Mouse (Mus musculus) forebrain, embryonic 14.5 days (tissue): ENCODE results near the gene Guk1. TPM values are rescaled to one million over a fixed set of nuclear protein-coding genes. Genes with fewer than 3 reads are reported as not detected.

ENCODE experiments used
- ATAC-seq: fragments of 200-750 bp; cut with Nextera tagmentation; 2 replicates; pipeline ENCODE4 v1.8.0; 2017; ENCODE audit warnings: mild to moderate bottlenecking, moderate library complexity
- DNase-seq: peaks from one replicate; pipeline ENCODE4 v3.0.0-alpha.2; 2015; ENCODE audit warnings: low spot score
- H3K27ac ChIP-seq: fragments of 300-500 bp; sonication (generic); 2 replicates; pipeline ENCODE4 v1.5.1; 2014; ENCODE audit warnings: low read depth, mild to moderate bottlenecking, control low read depth, low read length, moderate library complexity
- H3K27me3 ChIP-seq: fragments of 300-500 bp; sonication (generic); replicated peaks from 2 replicates; pipeline ENCODE4 v1.6.1; 2014; ENCODE audit warnings: low read length, control low read depth, mixed read lengths; ENCODE audit not compliant: control insufficient read depth, insufficient read depth
- H3K36me3 ChIP-seq: fragments of 300-500 bp; sonication (generic); 2 replicates; pipeline ENCODE4 v1.6.1; 2014; ENCODE audit warnings: low read length, control low read depth; ENCODE audit not compliant: control insufficient read depth, insufficient read depth
- H3K4me1 ChIP-seq: fragments of 300-500 bp; sonication (generic); 2 replicates; pipeline ENCODE4 v1.6.1; 2014; ENCODE audit warnings: antibody characterized with exemption, low read length, control low read depth; ENCODE audit not compliant: control insufficient read depth, insufficient read depth
- H3K4me2 ChIP-seq: fragments of 300-500 bp; sonication (generic); 2 replicates; pipeline ENCODE4 v1.6.1; 2014; ENCODE audit warnings: mild to moderate bottlenecking, control low read depth, low read length
- H3K4me3 ChIP-seq: fragments of 300-500 bp; sonication (generic); 2 replicates; pipeline ENCODE4 v1.5.1; 2014; ENCODE audit warnings: low read depth, low read length, control low read depth
- H3K9ac ChIP-seq: fragments of 300-500 bp; sonication (generic); 2 replicates; pipeline ENCODE4 v1.6.1; 2014; ENCODE audit warnings: mild to moderate bottlenecking, low read length, control low read depth, moderate library complexity
- H3K9me3 ChIP-seq: fragments of 300-500 bp; sonication (generic); replicated peaks from 2 replicates; pipeline ENCODE4 v1.6.1; 2016; ENCODE audit warnings: low read length, control low read depth, mixed read lengths; ENCODE audit not compliant: control insufficient read depth
- WGBS: fragments of 180-500 bp; shearing (Covaris S2); extraction: QIAGEN DNeasy Blood & Tissue Kit; methylation state at CpG from one replicate; pipeline ENCODE4 v1.1.7; 2014; 5-methylcytosine and 5-hydroxymethylcytosine counted together
- polyA plus RNA-seq: library from polyadenylated mRNA; unstranded; fragments of >200 nt; fragmentation: Nextera tagmentation; extraction: Ambion mirVana; gene quantifications from 2 replicates; pipeline ENCODE4 v1.2.1, GENCODE M21; 2014

Gene Guk1
- polyA plus RNA-seq, 1 experiment from 2014 or later: 199 TPM

GRCm38 (mm10) chr11:59162443-59163254 is 29.4 kb downstream of the Guk1 start:
- no peaks in the 10 kb centered on the region for H3K9me3 ChIP-seq
- H3K4me2 ChIP-seq: peak overlapping the region; percentile 66
- WGBS: 61% methylated on average over 9 of the region's 9 CpGs
- ATAC-seq: no peak
- H3K4me3 ChIP-seq: peak overlapping the region; percentile 65
- H3K9ac ChIP-seq: peak overlapping the region; percentile 85
- H3K27me3 ChIP-seq: no peaks in the 10 kb centered on the region
- peaks cover 8% of the 10 kb centered on the region for H3K4me1 ChIP-seq
- H3K36me3 ChIP-seq: peaks cover under 1% of the 10 kb centered on the region
- DNase-seq: no peak
- peak overlapping the region; percentile 99 for H3K27ac ChIP-seq

DNA sequence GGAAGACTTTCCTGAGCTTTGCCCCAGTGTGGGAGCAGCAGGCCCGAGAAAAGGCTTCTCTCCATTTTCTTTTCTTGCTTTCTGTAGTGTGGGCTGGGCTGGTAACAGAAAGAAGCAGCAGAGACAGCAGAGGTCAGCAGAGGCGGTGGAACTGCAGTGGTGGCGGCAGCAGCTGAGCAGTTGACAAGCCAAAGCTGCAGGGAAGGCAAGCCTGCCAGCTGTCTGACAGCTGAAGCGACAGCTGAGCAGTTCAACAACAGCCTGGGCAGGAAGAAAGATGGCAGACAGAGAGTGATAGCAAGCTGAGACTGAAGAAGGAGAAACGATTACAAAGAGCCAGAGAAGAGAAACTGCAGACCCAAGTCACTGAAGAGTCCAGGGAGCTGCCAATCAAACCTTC is 30.6 kb downstream of the Guk1 start:
- H3K4me2 ChIP-seq: no peak overlapping the region
- no peaks in the 10 kb centered on the region for H3K27me3 ChIP-seq
- H3K9me3 ChIP-seq: no peaks in the 10 kb centered on the region
- H3K27ac ChIP-seq: no peak overlapping the region
- H3K36me3 ChIP-seq: peaks cover 3% of the 10 kb centered on the region
- no peak for ATAC-seq
- no peak for DNase-seq
- 83% methylated on average over 5 of the region's 5 CpGs for WGBS
- no peak overlapping the region for H3K4me3 ChIP-seq
- no peak overlapping the region for H3K9ac ChIP-seq
- H3K4me1 ChIP-seq: peaks cover 8% of the 10 kb centered on the region

- H3K4me3 ChIP-seq: no peak overlapping the region
- ATAC-seq: no peak
- DNase-seq: no peak
- no peak overlapping the region for H3K27ac ChIP-seq
- no peak overlapping the region for H3K9ac ChIP-seq
- no peak overlapping the region for H3K4me2 ChIP-seq
- no peaks in the 10 kb centered on the region for H3K9me3 ChIP-seq
- H3K4me1 ChIP-seq: peaks cover 8% of the 10 kb centered on the region
- H3K36me3 ChIP-seq: peaks cover 6% of the 10 kb centered on the region
- 90% methylated on average over 4 of the region's 4 CpGs for WGBS
- no peaks in the 10 kb centered on the region for H3K27me3 ChIP-seq
Observed at GRCm38 (mm10) chr11:59159558-59159957, 32.5 kb downstream of the Guk1 start.

DNA sequence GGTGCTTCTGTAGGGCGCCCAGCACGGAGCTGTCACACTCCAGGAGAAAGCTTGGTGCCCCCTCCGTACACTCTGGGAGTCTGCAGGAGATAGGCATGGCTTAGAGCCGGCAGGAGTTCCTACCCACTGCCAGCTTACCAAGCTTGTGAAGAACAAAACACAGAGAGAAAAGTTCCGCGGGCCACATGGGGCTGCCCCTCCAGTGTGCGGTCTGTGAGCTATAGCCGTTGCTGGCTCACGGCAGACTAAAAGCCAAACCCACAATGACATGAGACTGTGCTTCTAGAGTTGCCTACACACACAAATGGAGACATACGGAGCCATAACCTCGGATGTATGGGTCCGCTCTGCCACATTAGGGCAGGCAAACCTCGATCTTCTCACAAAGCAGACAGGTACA is 32.9 kb downstream of the Guk1 start:
- Histone ChIP-seq H3K36me3 (peaks cover 6% of the 10 kb centered on the region), H3K4me2 (no peak overlapping the region), H3K9me3 (no peaks in the 10 kb centered on the region), H3K27ac (no peak overlapping the region), H3K4me1 (peaks cover 7% of the 10 kb centered on the region), H3K27me3 (no peaks in the 10 kb centered on the region), H3K9ac (no peak overlapping the region), H3K4me3 (no peak overlapping the region)
- whole genome bisulfite sequencing: 92% methylated on average over 13 of the region's 13 CpGs
- ATAC-seq (no peak), DNase-seq (no peak)

DNA sequence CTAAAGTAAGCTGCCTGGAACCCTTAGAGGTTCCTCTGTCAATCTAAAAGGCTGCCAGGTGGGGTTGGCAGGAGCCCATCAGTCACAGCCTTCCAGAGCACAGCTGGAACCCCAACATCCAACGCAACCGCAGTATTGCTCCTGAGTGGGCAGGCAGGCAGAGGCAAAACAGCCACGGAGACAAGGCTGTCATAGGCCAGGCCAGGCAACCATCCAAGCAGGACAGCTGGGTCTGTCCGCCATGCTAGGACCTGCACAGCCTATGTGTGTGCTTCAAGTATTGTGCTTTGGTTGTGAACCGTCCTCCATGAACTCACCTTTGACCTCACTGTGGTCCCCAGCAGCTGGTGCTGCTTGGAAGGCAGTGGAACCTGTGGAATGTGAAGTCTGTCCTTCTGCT is 36.1 kb downstream of the Guk1 start:
- Histone ChIP-seq H3K4me1 (no peaks in the 10 kb centered on the region), H3K9ac (no peak overlapping the region), H3K4me3 (no peak overlapping the region), H3K36me3 (peaks cover 6% of the 10 kb centered on the region), H3K4me2 (no peak overlapping the region), H3K27ac (no peak overlapping the region), H3K27me3 (no peaks in the 10 kb centered on the region), H3K9me3 (no peaks in the 10 kb centered on the region)
- DNase-seq: no peak
- ATAC-seq: no peak
- 92% methylated on average over 5 of the region's 5 CpGs for WGBS

DNA sequence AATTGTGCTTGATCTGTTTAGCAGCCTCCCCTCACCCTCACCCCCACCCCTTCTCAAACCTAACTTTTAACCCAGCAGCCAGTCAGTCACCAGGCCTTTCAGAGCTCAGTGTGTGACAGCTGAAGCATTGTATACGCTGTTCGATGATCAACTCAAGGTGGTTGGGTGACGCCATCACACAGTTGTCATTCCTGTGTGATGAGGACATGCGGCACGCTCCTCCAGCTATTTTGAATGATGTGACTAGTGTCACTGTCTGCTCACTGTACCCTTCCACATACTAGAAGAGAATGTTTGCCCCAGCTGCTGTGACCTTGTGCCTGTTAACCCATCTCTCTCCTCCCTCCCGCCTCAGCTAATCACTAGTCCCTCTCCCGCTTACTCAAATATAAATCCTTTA is 37.8 kb downstream of the Guk1 start:
- no peaks in the 10 kb centered on the region for H3K4me1 ChIP-seq
- no peak overlapping the region for H3K4me3 ChIP-seq
- no peak overlapping the region for H3K4me2 ChIP-seq
- WGBS: 88% methylated on average over 7 of the region's 7 CpGs
- H3K27ac ChIP-seq: no peak overlapping the region
- H3K36me3 ChIP-seq: peaks cover 6% of the 10 kb centered on the region; the same call in 1 of the 2 replicates
- H3K9ac ChIP-seq: no peak overlapping the region
- no peaks in the 10 kb centered on the region for H3K9me3 ChIP-seq
- ATAC-seq: no peak
- no peaks in the 10 kb centered on the region for H3K27me3 ChIP-seq
- DNase-seq: no peak

DNA sequence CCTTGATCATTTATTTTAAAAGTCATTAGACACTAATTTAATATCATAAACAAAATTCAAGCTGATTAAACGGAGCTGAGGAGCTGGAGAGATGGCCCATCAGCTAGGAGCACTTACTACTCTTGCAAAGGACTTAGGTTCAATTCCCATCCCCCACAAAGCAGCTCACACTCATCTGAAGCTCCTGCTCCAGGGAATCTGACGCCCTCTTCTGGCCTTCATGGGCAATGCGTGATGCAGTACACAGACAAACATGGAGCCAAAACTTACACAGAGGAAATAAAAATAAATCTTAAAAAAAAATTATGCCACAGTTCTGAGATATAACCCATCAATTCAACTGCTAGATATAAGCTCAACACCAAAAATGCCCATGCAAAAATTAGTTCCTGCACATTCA is 40.3 kb downstream of the Guk1 start:
- H3K4me2 ChIP-seq: no peak overlapping the region
- DNase-seq: no peak
- no peaks in the 10 kb centered on the region for H3K4me1 ChIP-seq
- H3K27ac ChIP-seq: no peak overlapping the region
- peaks cover 3% of the 10 kb centered on the region; the same call in 1 of the 2 replicates for H3K36me3 ChIP-seq
- ATAC-seq: no peak
- H3K4me3 ChIP-seq: no peak overlapping the region
- no peaks in the 10 kb centered on the region for H3K9me3 ChIP-seq
- WGBS: 28% methylated on average over 3 of the region's 3 CpGs
- no peak overlapping the region for H3K9ac ChIP-seq
- no peaks in the 10 kb centered on the region for H3K27me3 ChIP-seq

- no peaks in the 10 kb centered on the region for H3K27me3 ChIP-seq
- no peak overlapping the region for H3K27ac ChIP-seq
- no peaks in the 10 kb centered on the region for H3K9me3 ChIP-seq
- ATAC-seq (no peak), DNase-seq (no peak)
- H3K36me3 ChIP-seq: no peaks in the 10 kb centered on the region
- H3K4me2 ChIP-seq: no peak overlapping the region
- 71% methylated on average over 3 of the region's 3 CpGs for WGBS
- H3K4me1 ChIP-seq: no peaks in the 10 kb centered on the region
- H3K9ac ChIP-seq: no peak overlapping the region
- no peak overlapping the region for H3K4me3 ChIP-seq
Observed at GRCm38 (mm10) chr11:59149302-59149701, 42.7 kb downstream of the Guk1 start.

DNA sequence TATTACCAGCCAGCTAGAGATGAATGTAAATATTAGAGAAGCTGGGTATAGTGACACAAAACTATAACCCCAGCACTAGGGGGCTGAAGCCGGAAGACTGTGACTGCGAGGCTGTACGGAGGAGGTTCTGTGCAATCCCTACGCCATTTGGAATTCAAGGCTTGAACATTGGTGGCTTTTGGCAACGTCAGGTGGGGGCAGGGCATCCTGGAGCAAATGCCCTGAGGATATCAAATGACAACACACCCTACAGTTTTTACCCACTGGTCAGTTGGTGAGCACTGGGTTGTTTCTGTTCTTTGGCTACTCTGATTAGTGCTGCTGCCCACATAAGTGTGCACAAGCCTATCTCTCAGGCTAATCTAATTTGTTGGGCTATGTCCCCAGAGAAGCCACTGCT is 49.0 kb downstream of the Guk1 start:
- Histone ChIP-seq H3K9me3 (no peaks in the 10 kb centered on the region), H3K27ac (no peak overlapping the region), H3K4me3 (no peak overlapping the region), H3K36me3 (no peaks in the 10 kb centered on the region), H3K4me1 (no peaks in the 10 kb centered on the region), H3K4me2 (no peak overlapping the region), H3K9ac (no peak overlapping the region), H3K27me3 (0 out of 2 replicates have a peak, but pooled peaks cover under 1% of the 10 kb centered on the region)
- DNase-seq: no peak
- no peak for ATAC-seq
- 74% methylated on average over 5 of the region's 5 CpGs for WGBS
